Mouse (Mus musculus): Measurements from ENCODE around the gene Ahnak. TPM values are rescaled to one million over a fixed set of nuclear protein-coding genes. Genes with fewer than 3 reads are reported as not detected.

The Ahnak gene
- total and polyA plus RNA-seq, 3 experiments = 1.2 to 2.2 TPM; not detected in 1

DNA sequence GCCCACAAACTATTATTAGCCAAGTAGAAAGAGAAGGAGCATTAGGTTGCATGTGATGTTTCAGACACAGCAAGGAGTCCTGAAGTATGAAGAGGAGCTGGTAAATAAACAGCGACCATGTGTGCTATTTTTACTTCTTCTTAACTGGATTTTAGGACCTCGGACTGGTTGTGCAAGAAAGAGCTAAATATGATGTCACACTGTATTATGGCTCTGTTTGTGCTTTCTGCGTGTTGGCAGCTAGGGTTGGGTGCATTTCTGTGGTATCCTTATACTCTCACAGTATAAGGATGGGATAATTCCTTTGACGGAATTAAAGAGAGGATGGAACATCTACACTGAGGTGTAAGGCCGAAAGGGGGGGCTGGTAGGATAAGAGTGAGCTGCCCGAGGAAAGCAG lies 43.8 kb upstream of the Ahnak start:
- peaks cover 16 to 54% of the 10 kb centered on the region in 2 experiments for H3K36me3 ChIP-seq (ENCODE audit: control insufficient read depth in 1 of 2, insufficient read depth in 2 of 2, low read length in 2 of 2)
- no peak overlapping the region for H3K4me3 ChIP-seq (ENCODE audit: control insufficient read depth in 1 of 2, insufficient read depth in 1 of 2, low read depth in 2 of 2, low read length in 2 of 2)
- no peaks in the 10 kb centered on the region for H3K9me3 ChIP-seq (replicated peaks; ENCODE audit: insufficient read depth, low read length)
- no peak overlapping the region for H3K27ac ChIP-seq (ENCODE audit: control insufficient read depth, low read depth, low read length)
- peaks cover 11 to 40% of the 10 kb centered on the region in 2 experiments for H3K4me1 ChIP-seq (ENCODE audit: control insufficient read depth in 1 of 2, insufficient read depth in 2 of 2, low read length in 2 of 2)
- no peak for TF ChIP-seq E2F4 (IDR thresholded peaks at IDR 0.05; ENCODE audit: borderline replicate concordance, low read depth, low read length)
- no peak for TF ChIP-seq SMC3 (IDR thresholded peaks at IDR 0.05; ENCODE audit: low read depth, low read length)
- TF ChIP-seq GABPA (IDR thresholded peaks at IDR 0.05; ENCODE audit: low read depth, low read length) = no peak
- TF ChIP-seq GATA1 (IDR thresholded peaks at IDR 0.05; ENCODE audit: low read depth, low read length) = no peak
- no peak for TF ChIP-seq NELFE (IDR thresholded peaks at IDR 0.05; ENCODE audit: low read depth, low read length)
- no peak for TF ChIP-seq POLR2AphosphoS2 (IDR thresholded peaks at IDR 0.05; ENCODE audit: low read length)
- no peak for TF ChIP-seq CHD2 (IDR thresholded peaks at IDR 0.05; ENCODE audit: low read length)
- TF ChIP-seq USF1 (IDR thresholded peaks at IDR 0.05; ENCODE audit: low read depth, low read length) = no peak
- TF ChIP-seq KAT2A (conservative IDR thresholded peaks at IDR 0.05; ENCODE audit: low read depth, low read length) = no peak
- TF ChIP-seq ZNF384 (IDR thresholded peaks at IDR 0.05; ENCODE audit: low read depth, low read length) = no peak
- TF ChIP-seq TAL1 (IDR thresholded peaks at IDR 0.05; ENCODE audit: low read length) = no peak
- no peak overlapping the region for H3K9ac ChIP-seq (ENCODE audit: control insufficient read depth, low read depth, low read length, poor library complexity, severe bottlenecking)
- H3K27me3 ChIP-seq (ENCODE audit: control insufficient read depth in 1 of 2, insufficient read depth in 2 of 2, low read length in 2 of 2) = no peaks in the 10 kb centered on the region
- no peak for DNase-seq (ENCODE audit: low read depth, low spot score)
- peaks cover 38% of the 10 kb centered on the region for H3K79me2 ChIP-seq (ENCODE audit: control insufficient read depth, insufficient read depth, low read length, poor library complexity)

GRCm38 (mm10) chr19:8946929-8947328 lies 42.2 kb upstream of the Ahnak start:
- H3K79me2 ChIP-seq (ENCODE audit: control insufficient read depth, insufficient read depth, low read length, poor library complexity) = peaks cover 37% of the 10 kb centered on the region
- H3K36me3 ChIP-seq (ENCODE audit: control insufficient read depth in 1 of 2, insufficient read depth in 2 of 2, low read length in 2 of 2) = peaks cover 22 to 66% of the 10 kb centered on the region in 2 experiments
- DNase-seq (ENCODE audit: low read depth, low spot score) = no peak
- no peak overlapping the region for H3K4me3 ChIP-seq (ENCODE audit: control insufficient read depth in 1 of 2, insufficient read depth in 1 of 2, low read depth in 2 of 2, low read length in 2 of 2)
- H3K27ac ChIP-seq (ENCODE audit: control insufficient read depth, low read depth, low read length) = no peak overlapping the region
- no peaks in the 10 kb centered on the region for H3K27me3 ChIP-seq (ENCODE audit: control insufficient read depth in 1 of 2, insufficient read depth in 2 of 2, low read length in 2 of 2)
- no peaks in the 10 kb centered on the region for H3K9me3 ChIP-seq (replicated peaks; ENCODE audit: insufficient read depth, low read length)
- no peak overlapping the region for H3K9ac ChIP-seq (ENCODE audit: control insufficient read depth, low read depth, low read length, poor library complexity, severe bottlenecking)
- TF ChIP-seq MXI1 (IDR thresholded peaks at IDR 0.05; ENCODE audit: low read depth, low read length) (0 out of 2 replicates have a peak, but pooled peaks have one; percentile 50), POLR2AphosphoS2 (IDR thresholded peaks at IDR 0.05; ENCODE audit: low read length) (no peak), ZC3H11A (IDR thresholded peaks at IDR 0.05; ENCODE audit: low read depth, low read length) (no peak), ETS1 (IDR thresholded peaks at IDR 0.05; ENCODE audit: low read depth, low read length) (peak; percentile 89), SIN3A (IDR thresholded peaks at IDR 0.05; ENCODE audit: low read length) (peak; percentile 74), TAL1 (IDR thresholded peaks at IDR 0.05; ENCODE audit: low read length) (no peak), BHLHE40 (IDR thresholded peaks at IDR 0.05; ENCODE audit: borderline replicate concordance, low read depth, low read length) (peak; percentile 70; the same call in 1 of the 2 replicates), EP300 (IDR thresholded peaks at IDR 0.05; ENCODE audit: low read depth in 1 of 2, low read length in 2 of 2) (peak in 1 of 2 experiments; percentile 35; a peak in 1 of 4 replicates), TCF12 (IDR thresholded peaks at IDR 0.05; ENCODE audit: low read depth, low read length) (no peak)
- peaks cover 12 to 40% of the 10 kb centered on the region in 2 experiments for H3K4me1 ChIP-seq (ENCODE audit: control insufficient read depth in 1 of 2, insufficient read depth in 2 of 2, low read length in 2 of 2)

Measured in MEL (cell line).